In genomic region chr5:131826362-131827261, GRCm38 (mm10) we compare ENCODE assay signal across 16 mouse cellular contexts.
"Had no signal": no experiment of that assay in that cellular context is flagged by ENCODE, and none has a peak within 500 bp of the region (broad histone marks: within the 10 kb centered on the region; RNA-seq: fewer than 3 reads in every experiment).

No protein-coding gene starts in this region.

- H3K4me3 ChIP-seq: lung, embryonic 15.5 days; megakaryocyte, embryonic 14.5 days; midbrain, embryonic 12.5 days; midbrain, embryonic 15.5 days; neural tube, embryonic 12.5 days; stomach, embryonic 15.5 days had no signal

- DNase-seq: liver, postnatal 0 days; lung, adult 2 months; lung, postnatal 14 days; lung, postnatal 36 days; right cerebral cortex, postnatal 14 days; thymus, adult 2 months; thymus, postnatal 25 days; thymus, postnatal 4 days had no signal

- H3K9ac ChIP-seq: liver, postnatal 0 days; lung, embryonic 15.5 days; midbrain, embryonic 12.5 days; midbrain, embryonic 15.5 days; neural tube, embryonic 12.5 days; stomach, embryonic 15.5 days had no signal

- ATAC-seq: liver, postnatal 0 days; lung, postnatal 0 days; midbrain, embryonic 15.5 days had no signal

- H3K4me1 ChIP-seq: stomach, embryonic 15.5 days had no signal

- H3K9me3 ChIP-seq: lung, embryonic 15.5 days; megakaryocyte, embryonic 14.5 days; midbrain, embryonic 12.5 days; midbrain, embryonic 15.5 days; neural tube, embryonic 12.5 days; stomach, embryonic 15.5 days had no signal

- H3K27ac ChIP-seq: lung, embryonic 15.5 days; macrophage; midbrain, embryonic 12.5 days; midbrain, embryonic 15.5 days; neural tube, embryonic 12.5 days; stomach, embryonic 15.5 days had no signal

- H3K36me3 ChIP-seq: lung, embryonic 15.5 days; midbrain, embryonic 12.5 days; midbrain, embryonic 15.5 days; neural tube, embryonic 12.5 days; stomach, embryonic 15.5 days had no signal

- H3K4me2 ChIP-seq: lung, embryonic 15.5 days; midbrain, embryonic 12.5 days; midbrain, embryonic 15.5 days; neural tube, embryonic 12.5 days; stomach, embryonic 15.5 days had no signal

- H3K27me3 ChIP-seq: midbrain, embryonic 12.5 days; midbrain, embryonic 15.5 days; stomach, embryonic 15.5 days had no signal
